Mouse (Mus musculus): ENCODE data around the gene Gm21958. TPM values are rescaled to one million over a fixed set of nuclear protein-coding genes. Genes with fewer than 3 reads are reported as not detected.

Gm21958 gene
- polyA plus RNA-seq, 1 experiment from 2014 or later: 3.5 TPM

- Histone ChIP-seq H3K27me3 (ENCODE audit: control insufficient read depth, insufficient read depth, low read length) (no peaks in the 10 kb centered on the region), H3K9ac (replicated peaks; ENCODE audit: low read depth, low read length) (peak overlapping the region; percentile 52), H3K4me2 (ENCODE audit: low read depth, low read length) (peak overlapping the region; percentile 43), H3K27ac (ENCODE audit: low read depth, low read length) (peak overlapping the region; percentile 24; the same call in 1 of the 2 replicates), H3K4me1 (ENCODE audit: control insufficient read depth, insufficient read depth, low read length) (no peaks in the 10 kb centered on the region), H3K36me3 (ENCODE audit: control insufficient read depth, insufficient read depth, low read length) (peaks cover 7% of the 10 kb centered on the region; the same call in 1 of the 2 replicates), H3K9me3 (ENCODE audit: control insufficient read depth, low read length) (no peaks in the 10 kb centered on the region), H3K4me3 (ENCODE audit: low read depth, low read length) (peak overlapping the region; percentile 61)
- under 1% methylated on average over 8 of the region's 8 CpGs for WGBS
- no peak; the same call in none of the 2 replicates for ATAC-seq (ENCODE audit: low read depth)
Measured at GRCm38 (mm10) chr3:54693056-54693415, 21.1 kb downstream of the Gm21958 start.

- ATAC-seq (ENCODE audit: low read depth): peak; percentile 100
- H3K4me3 ChIP-seq (ENCODE audit: low read depth, low read length): peak within 1 kb of the TSS; percentile 61
- H3K9ac ChIP-seq (replicated peaks; ENCODE audit: low read depth, low read length): peak within 1 kb of the TSS; percentile 52
- no peaks in the 10 kb centered on the region for H3K9me3 ChIP-seq (ENCODE audit: control insufficient read depth, low read length)
- no peaks in the 10 kb centered on the region for H3K4me1 ChIP-seq (ENCODE audit: control insufficient read depth, insufficient read depth, low read length)
- H3K36me3 ChIP-seq (ENCODE audit: control insufficient read depth, insufficient read depth, low read length): peaks cover 7% of the 10 kb centered on the region; the same call in 1 of the 2 replicates
- no peaks in the 10 kb centered on the region for H3K27me3 ChIP-seq (ENCODE audit: control insufficient read depth, insufficient read depth, low read length)
- peak within 1 kb of the TSS; percentile 75 for H3K4me2 ChIP-seq (ENCODE audit: low read depth, low read length)
- 2% methylated on average over 65 of the region's 65 CpGs for WGBS
- peak within 1 kb of the TSS; percentile 24; the same call in 1 of the 2 replicates for H3K27ac ChIP-seq (ENCODE audit: low read depth, low read length)
Measured at GRCm38 (mm10) chr3:54692202-54693055, 21.7 kb downstream of the Gm21958 start, which contains the start of gene Supt20. Gene Supt20 (plus strand): TSS chr3:54692807.

GRCm38 (mm10) chr3:54689091-54689490, 25.1 kb downstream of the Gm21958 start:
- H3K4me1 ChIP-seq (ENCODE audit: control insufficient read depth, insufficient read depth, low read length): no peaks in the 10 kb centered on the region
- H3K27me3 ChIP-seq (ENCODE audit: control insufficient read depth, insufficient read depth, low read length): no peaks in the 10 kb centered on the region
- no peak for ATAC-seq (ENCODE audit: low read depth)
- H3K9me3 ChIP-seq (ENCODE audit: control insufficient read depth, low read length): no peaks in the 10 kb centered on the region
- H3K4me2 ChIP-seq (ENCODE audit: low read depth, low read length): no peak overlapping the region
- H3K4me3 ChIP-seq (ENCODE audit: low read depth, low read length): no peak overlapping the region
- no peak overlapping the region for H3K27ac ChIP-seq (ENCODE audit: low read depth, low read length)
- H3K36me3 ChIP-seq (ENCODE audit: control insufficient read depth, insufficient read depth, low read length): no peaks in the 10 kb centered on the region
- 63% methylated on average over 2 of the region's 2 CpGs for WGBS
- H3K9ac ChIP-seq (replicated peaks; ENCODE audit: low read depth, low read length): no peak overlapping the region

GRCm38 (mm10) chr3:54687245-54687644, 26.9 kb downstream of the Gm21958 start:
- no peaks in the 10 kb centered on the region for H3K27me3 ChIP-seq (ENCODE audit: control insufficient read depth, insufficient read depth, low read length)
- no peak overlapping the region for H3K27ac ChIP-seq (ENCODE audit: low read depth, low read length)
- H3K4me2 ChIP-seq (ENCODE audit: low read depth, low read length): no peak overlapping the region
- no peak overlapping the region for H3K9ac ChIP-seq (replicated peaks; ENCODE audit: low read depth, low read length)
- no peak for ATAC-seq (ENCODE audit: low read depth)
- no peaks in the 10 kb centered on the region for H3K4me1 ChIP-seq (ENCODE audit: control insufficient read depth, insufficient read depth, low read length)
- H3K9me3 ChIP-seq (ENCODE audit: control insufficient read depth, low read length): no peaks in the 10 kb centered on the region
- no peaks in the 10 kb centered on the region for H3K36me3 ChIP-seq (ENCODE audit: control insufficient read depth, insufficient read depth, low read length)
- 73% methylated on average over 2 of the region's 2 CpGs for WGBS
- H3K4me3 ChIP-seq (ENCODE audit: low read depth, low read length): no peak overlapping the region

- H3K9ac ChIP-seq (replicated peaks; ENCODE audit: low read depth, low read length): no peak overlapping the region
- no peaks in the 10 kb centered on the region for H3K4me1 ChIP-seq (ENCODE audit: control insufficient read depth, insufficient read depth, low read length)
- H3K9me3 ChIP-seq (ENCODE audit: control insufficient read depth, low read length): no peaks in the 10 kb centered on the region
- ATAC-seq (ENCODE audit: low read depth): no peak
- H3K36me3 ChIP-seq (ENCODE audit: control insufficient read depth, insufficient read depth, low read length): no peaks in the 10 kb centered on the region
- H3K27me3 ChIP-seq (ENCODE audit: control insufficient read depth, insufficient read depth, low read length): no peaks in the 10 kb centered on the region
- no peak overlapping the region for H3K4me2 ChIP-seq (ENCODE audit: low read depth, low read length)
- no peak overlapping the region for H3K27ac ChIP-seq (ENCODE audit: low read depth, low read length)
- 92% methylated on average over 3 of the region's 3 CpGs for WGBS
- H3K4me3 ChIP-seq (ENCODE audit: low read depth, low read length): no peak overlapping the region
Measured at GRCm38 (mm10) chr3:54685202-54685601, 29.0 kb downstream of the Gm21958 start.

GRCm38 (mm10) chr3:54681310-54682204, 32.6 kb downstream of the Gm21958 start:
- no peak overlapping the region for H3K9ac ChIP-seq (replicated peaks; ENCODE audit: low read depth, low read length)
- WGBS: 73% methylated on average over 6 of the region's 6 CpGs
- no peaks in the 10 kb centered on the region for H3K4me1 ChIP-seq (ENCODE audit: control insufficient read depth, insufficient read depth, low read length)
- no peaks in the 10 kb centered on the region for H3K36me3 ChIP-seq (ENCODE audit: control insufficient read depth, insufficient read depth, low read length)
- H3K4me2 ChIP-seq (ENCODE audit: low read depth, low read length): no peak overlapping the region
- ATAC-seq (ENCODE audit: low read depth): no peak
- H3K9me3 ChIP-seq (ENCODE audit: control insufficient read depth, low read length): no peaks in the 10 kb centered on the region
- no peak overlapping the region for H3K4me3 ChIP-seq (ENCODE audit: low read depth, low read length)
- H3K27ac ChIP-seq (ENCODE audit: low read depth, low read length): no peak overlapping the region
- no peaks in the 10 kb centered on the region for H3K27me3 ChIP-seq (ENCODE audit: control insufficient read depth, insufficient read depth, low read length)

- ATAC-seq (ENCODE audit: low read depth): no peak
- no peak overlapping the region for H3K4me3 ChIP-seq (ENCODE audit: low read depth, low read length)
Measured at GRCm38 (mm10) chr3:54676818-54677217, 37.3 kb downstream of the Gm21958 start.

GRCm38 (mm10) chr3:54672557-54673529, 41.3 kb downstream of the Gm21958 start:
- ATAC-seq (ENCODE audit: low read depth): no peak
- Histone ChIP-seq H3K9ac (replicated peaks; ENCODE audit: low read depth, low read length) (no peak overlapping the region), H3K4me1 (ENCODE audit: control insufficient read depth, insufficient read depth, low read length) (no peaks in the 10 kb centered on the region), H3K4me2 (ENCODE audit: low read depth, low read length) (no peak overlapping the region), H3K36me3 (ENCODE audit: control insufficient read depth, insufficient read depth, low read length) (no peaks in the 10 kb centered on the region), H3K9me3 (ENCODE audit: control insufficient read depth, low read length) (no peaks in the 10 kb centered on the region), H3K27ac (ENCODE audit: low read depth, low read length) (no peak overlapping the region), H3K4me3 (ENCODE audit: low read depth, low read length) (no peak overlapping the region), H3K27me3 (ENCODE audit: control insufficient read depth, insufficient read depth, low read length) (no peaks in the 10 kb centered on the region)
- 69% methylated on average over 13 of the region's 13 CpGs for WGBS

More at GRCm38 (mm10) chr3:54676818-54677217, 37.3 kb downstream of the Gm21958 start:
- no peaks in the 10 kb centered on the region for H3K27me3 ChIP-seq (ENCODE audit: control insufficient read depth, insufficient read depth, low read length)
- H3K4me1 ChIP-seq (ENCODE audit: control insufficient read depth, insufficient read depth, low read length): no peaks in the 10 kb centered on the region
- H3K9ac ChIP-seq (replicated peaks; ENCODE audit: low read depth, low read length): no peak overlapping the region
- H3K36me3 ChIP-seq (ENCODE audit: control insufficient read depth, insufficient read depth, low read length): no peaks in the 10 kb centered on the region
- no peak overlapping the region for H3K27ac ChIP-seq (ENCODE audit: low read depth, low read length)
- WGBS: 76% methylated on average over 2 of the region's 2 CpGs
- H3K9me3 ChIP-seq (ENCODE audit: control insufficient read depth, low read length): no peaks in the 10 kb centered on the region
- H3K4me2 ChIP-seq (ENCODE audit: low read depth, low read length): no peak overlapping the region

Data from neural tube, embryonic 14.5 days (tissue).